Mouse (Mus musculus): Measurements from ENCODE around the gene Tgm4.

- no peak for TF ChIP-seq CTCF (conservative IDR thresholded peaks at IDR 0.05; ENCODE audit: insufficient read depth, insufficient read length, low read depth, low read length)
- no peak for TF ChIP-seq POLR2A (IDR thresholded peaks at IDR 0.05; ENCODE audit: low read depth, low read length)
Observed at GRCm38 (mm10) chr9:123004718-123005117, 29.8 kb upstream of the Tgm4 start.

All from kidney, adult 2 months (tissue).